23 mouse cellular contexts compared by ENCODE assay signal in the genomic region with DNA sequence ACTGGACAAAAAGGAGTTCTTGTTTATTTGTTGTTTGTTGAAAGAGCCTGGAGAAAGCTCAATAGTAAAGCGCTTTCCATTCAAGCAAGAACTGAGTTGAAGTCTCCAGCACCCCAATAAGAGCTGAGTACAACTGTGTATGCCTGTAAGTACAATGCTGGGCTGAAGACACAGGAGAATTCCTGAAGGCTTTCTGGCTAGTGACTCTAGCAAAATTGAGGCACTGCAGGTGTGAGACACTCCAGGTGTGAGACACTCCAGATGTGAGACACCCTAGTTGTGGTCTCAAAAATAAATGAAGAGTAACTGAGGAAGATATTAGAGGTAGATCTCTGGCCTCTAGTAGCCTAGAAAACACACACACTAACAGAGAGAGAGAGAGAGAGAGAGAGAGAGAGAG.
"Had no signal": no experiment of that assay in that cellular context is flagged by ENCODE, and none has a peak within 500 bp of the region (broad histone marks: within the 10 kb centered on the region; RNA-seq: fewer than 3 reads in every experiment).

No protein-coding gene starts in this region.

- H3K36me3 ChIP-seq: heart, embryonic 13.5 days; heart, embryonic 15.5 days; hindbrain, embryonic 13.5 days; hindbrain, embryonic 15.5 days; intestine, embryonic 15.5 days; limb, embryonic 12.5 days; liver, embryonic 13.5 days had no signal

- H3K4me1 ChIP-seq: heart, embryonic 15.5 days; hindbrain, embryonic 13.5 days; hindbrain, embryonic 15.5 days; intestine, embryonic 15.5 days had no signal

- H3K4me2 ChIP-seq: heart, embryonic 11.5 days; heart, embryonic 13.5 days; heart, embryonic 15.5 days; hindbrain, embryonic 13.5 days; hindbrain, embryonic 15.5 days; intestine, embryonic 15.5 days; limb, embryonic 12.5 days; liver, embryonic 11.5 days; liver, embryonic 13.5 days had no signal

- H3K27me3 ChIP-seq: heart, embryonic 13.5 days; heart, embryonic 15.5 days; hindbrain, embryonic 13.5 days; hindbrain, embryonic 15.5 days; intestine, embryonic 15.5 days; limb, embryonic 12.5 days; liver, embryonic 13.5 days had no signal

- H3K9me3 ChIP-seq: heart, embryonic 13.5 days; heart, embryonic 15.5 days; hindbrain, embryonic 13.5 days; hindbrain, embryonic 15.5 days; intestine, embryonic 15.5 days; limb, embryonic 12.5 days; liver, embryonic 13.5 days had no signal

- DNase-seq: gastrocnemius, adult 2 months; gastrocnemius, postnatal 10 days; gastrocnemius, postnatal 25 days; heart, postnatal 4 days; kidney, adult 18-20 months; kidney, adult 8-10 months; kidney, postnatal 10 days; kidney, postnatal 25 days; layer of hippocampus, adult 9-11 months; layer of hippocampus, postnatal 36 days; left cerebral cortex, postnatal 4 days had no signal

- H3K4me3 ChIP-seq: gastrocnemius, adult 2 months; heart, adult 2 months; heart, embryonic 13.5 days; heart, embryonic 15.5 days; hindbrain, embryonic 13.5 days; hindbrain, embryonic 15.5 days; intestine, embryonic 15.5 days; limb, embryonic 12.5 days; liver, embryonic 13.5 days had no signal

- H3K9ac ChIP-seq: heart, embryonic 13.5 days; heart, embryonic 15.5 days; hindbrain, embryonic 13.5 days; hindbrain, embryonic 15.5 days; intestine, embryonic 15.5 days; limb, embryonic 12.5 days; liver, embryonic 13.5 days had no signal

- ATAC-seq: inflammation-experienced regulatory T-cells, adult 6 months; intestine, embryonic 15.5 days; intestine, postnatal 0 days had no signal

- H3K27ac ChIP-seq: gastrocnemius, adult 2 months; heart, adult 2 months; heart, embryonic 13.5 days; heart, embryonic 15.5 days; hindbrain, embryonic 13.5 days; hindbrain, embryonic 15.5 days; intestine, embryonic 15.5 days; liver, embryonic 13.5 days had no signal
